Mouse (Mus musculus) spleen, adult 2 months (tissue): ENCODE data around the gene Ascc3.

Source experiments
- CTCF ChIP-seq: fragments of 200-500 bp; IDR thresholded peaks from 2 replicates; pipeline ENCODE4 v1.5.1; 2011; ENCODE audit warnings: mild to moderate bottlenecking, inconsistent platforms; ENCODE audit not compliant: insufficient read depth, insufficient read length, insufficient replicate concordance; ENCODE audit errors: extremely low read depth
- POLR2A ChIP-seq: fragments of 200-500 bp; IDR thresholded peaks from 2 replicates; pipeline ENCODE4 v1.6.1; 2011; ENCODE audit warnings: low read depth, low read length, inconsistent platforms

- TF ChIP-seq POLR2A (no peak), CTCF (no peak)
Measured at GRCm38 (mm10) chr10:50868202-50868601, 275.7 kb downstream of the Ascc3 start.
